Mouse (Mus musculus): ENCODE results near the gene Hdgfl2. TPM values are rescaled to one million over a fixed set of nuclear protein-coding genes. Genes with fewer than 3 reads are reported as not detected.

Hdgfl2 gene
- total and polyA plus RNA-seq, 3 experiments, result 31.1 to 174 (median 76.0) TPM

DNA sequence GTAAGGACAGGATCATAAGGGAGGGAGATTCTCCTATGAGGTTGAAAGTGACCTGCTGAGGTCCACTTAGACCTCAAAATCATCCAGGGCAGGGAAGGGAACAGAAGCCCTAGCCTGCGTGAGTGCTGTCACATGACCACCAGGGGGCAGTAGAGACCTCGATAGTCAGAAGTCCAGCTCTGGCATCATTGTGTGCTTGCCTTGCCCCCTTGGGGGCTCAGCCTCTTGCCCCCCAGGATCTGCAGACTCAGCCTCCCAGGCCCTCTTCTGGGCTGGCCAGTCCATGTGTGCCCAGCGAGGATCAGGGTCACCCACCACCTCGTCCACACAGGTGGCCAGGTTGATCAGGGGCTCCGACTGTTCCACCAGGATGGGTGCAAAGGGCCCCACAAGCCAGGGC lies 32.4 kb downstream of the Hdgfl2 start:
- Histone ChIP-seq H3K9me3 (replicated peaks) (no peaks in the 10 kb centered on the region), H3K4me3 (ENCODE audit: low read depth, low read length) (no peak overlapping the region), H3K4me1 (ENCODE audit: insufficient read depth, low read depth, low read length) (peaks cover 3% of the 10 kb centered on the region; the same call in 1 of the 2 replicates), H3K36me3 (replicated peaks) (peaks cover 50% of the 10 kb centered on the region), H3K27me3 (ENCODE audit: insufficient read depth, low read length) (peaks cover 17% of the 10 kb centered on the region; the same call in 1 of the 2 replicates)
- TF ChIP-seq GATA1 (IDR thresholded peaks at IDR 0.05; ENCODE audit: borderline replicate concordance, low read length) (no peak), CTCF (IDR thresholded peaks at IDR 0.05; ENCODE audit: low read depth, low read length) (peak; percentile 94), GATA2 (IDR thresholded peaks at IDR 0.05; ENCODE audit: borderline replicate concordance, low read depth, low read length) (no peak), POLR2AphosphoS5 (IDR thresholded peaks at IDR 0.05; ENCODE audit: insufficient replicate concordance, low read depth, low read length) (no peak), TAL1 (conservative IDR thresholded peaks at IDR 0.05; ENCODE audit: low read depth, low read length) (no peak)
- ATAC-seq (ENCODE audit: extremely low read depth, insufficient number of reproducible peaks, low FRiP score, poor library complexity, severe bottlenecking) (peak; percentile 45; the same call in 1 of the 2 replicates), DNase-seq (ENCODE audit: low spot score) (peak; percentile 74)

DNA sequence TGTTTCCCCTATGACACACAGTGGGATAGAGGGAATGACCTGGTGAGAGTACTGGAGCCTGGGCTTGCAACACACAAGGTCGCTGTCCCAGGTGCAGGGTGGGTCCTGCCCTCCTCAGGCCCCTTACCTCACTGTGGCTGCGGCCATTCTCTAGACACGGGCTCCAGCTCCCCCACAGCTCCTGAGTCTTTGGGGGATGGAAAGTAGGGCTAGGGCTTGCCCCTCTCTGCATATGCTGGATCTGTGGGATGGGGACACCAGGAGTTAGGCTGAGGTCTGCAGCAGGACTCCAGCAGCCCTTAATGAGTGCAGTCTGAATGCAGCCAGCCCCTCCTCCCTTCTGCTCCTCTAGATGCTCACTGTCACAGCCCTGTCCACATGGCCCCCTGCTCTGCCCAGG lies 33.3 kb downstream of the Hdgfl2 start:
- TF ChIP-seq POLR2AphosphoS5 (IDR thresholded peaks at IDR 0.05; ENCODE audit: insufficient replicate concordance, low read depth, low read length) (no peak), TAL1 (conservative IDR thresholded peaks at IDR 0.05; ENCODE audit: low read depth, low read length) (no peak), GATA1 (IDR thresholded peaks at IDR 0.05; ENCODE audit: borderline replicate concordance, low read length) (no peak), CTCF (IDR thresholded peaks at IDR 0.05; ENCODE audit: low read depth, low read length) (no peak), GATA2 (IDR thresholded peaks at IDR 0.05; ENCODE audit: borderline replicate concordance, low read depth, low read length) (no peak)
- no peaks in the 10 kb centered on the region for H3K9me3 ChIP-seq (replicated peaks)
- peaks cover 9% of the 10 kb centered on the region; the same call in 1 of the 2 replicates for H3K4me1 ChIP-seq (ENCODE audit: insufficient read depth, low read depth, low read length)
- peaks cover 41% of the 10 kb centered on the region for H3K36me3 ChIP-seq (replicated peaks)
- ATAC-seq (ENCODE audit: extremely low read depth, insufficient number of reproducible peaks, low FRiP score, poor library complexity, severe bottlenecking), result no peak
- H3K4me3 ChIP-seq (ENCODE audit: low read depth, low read length), result no peak overlapping the region
- peaks cover 24% of the 10 kb centered on the region; the same call in 1 of the 2 replicates for H3K27me3 ChIP-seq (ENCODE audit: insufficient read depth, low read length)
- no peak for DNase-seq (ENCODE audit: low spot score)

DNA sequence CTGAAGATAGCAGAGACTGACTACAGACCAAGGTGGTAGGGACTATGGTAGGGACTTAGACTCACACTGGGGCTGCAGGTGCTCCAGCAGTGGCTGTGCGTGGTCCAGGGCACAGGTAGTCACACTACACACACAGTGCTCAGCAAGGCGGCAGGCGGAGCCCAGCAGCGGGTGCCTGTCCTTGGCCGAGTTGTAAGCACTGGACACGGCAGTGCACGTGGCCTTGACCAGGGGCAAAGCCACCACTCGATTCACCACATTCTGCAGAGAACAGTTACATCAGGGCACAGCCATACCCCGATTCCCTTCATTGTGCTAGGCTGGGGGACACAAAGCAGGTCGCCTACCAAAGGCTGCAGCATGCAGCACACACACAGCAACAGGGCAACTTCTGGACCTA lies 36.8 kb downstream of the Hdgfl2 start:
- no peak for ATAC-seq (ENCODE audit: extremely low read depth, insufficient number of reproducible peaks, low FRiP score, poor library complexity, severe bottlenecking)
- peaks cover 6% of the 10 kb centered on the region; the same call in 1 of the 2 replicates for H3K4me1 ChIP-seq (ENCODE audit: insufficient read depth, low read depth, low read length)
- H3K27me3 ChIP-seq (ENCODE audit: insufficient read depth, low read length), result peaks cover 44% of the 10 kb centered on the region
- no peak for DNase-seq (ENCODE audit: low spot score)
- H3K4me3 ChIP-seq (ENCODE audit: low read depth, low read length), result no peak overlapping the region
- peaks cover 14% of the 10 kb centered on the region for H3K36me3 ChIP-seq (replicated peaks)
- TF ChIP-seq GATA2 (IDR thresholded peaks at IDR 0.05; ENCODE audit: borderline replicate concordance, low read depth, low read length) (no peak), GATA1 (IDR thresholded peaks at IDR 0.05; ENCODE audit: borderline replicate concordance, low read length) (no peak)
- no peaks in the 10 kb centered on the region for H3K9me3 ChIP-seq (replicated peaks)

DNA sequence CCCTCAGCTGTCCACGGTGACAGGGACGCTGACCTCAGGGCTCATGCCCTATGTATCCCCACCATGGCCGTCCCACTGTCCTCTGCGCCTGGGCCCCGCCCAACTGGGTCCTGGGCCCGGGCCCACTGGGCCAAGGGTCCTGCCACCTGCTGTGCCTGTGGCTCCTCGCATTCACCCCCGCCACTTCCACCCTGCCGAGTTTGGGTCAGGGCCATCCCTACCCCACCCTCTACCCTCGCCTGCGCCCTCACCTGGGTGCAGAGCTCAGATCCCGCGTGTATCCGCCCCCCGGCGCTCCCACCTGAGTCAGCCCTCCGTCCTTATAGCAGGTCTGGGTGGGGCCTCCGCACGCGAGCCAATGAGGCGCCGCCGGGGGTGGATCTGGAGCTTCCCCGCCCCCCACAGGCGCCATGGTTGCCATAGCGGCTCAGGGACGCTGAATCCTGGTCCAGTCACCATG lies 37.8 kb downstream of the Hdgfl2 start, which contains the start of gene Plin5:
TSS of gene Plin5 (minus strand) at position 346 of the 460 bp plus-strand sequence.
- ATAC-seq (ENCODE audit: extremely low read depth, insufficient number of reproducible peaks, low FRiP score, poor library complexity, severe bottlenecking) (no peak), DNase-seq (ENCODE audit: low spot score) (no peak)
- no peak for TF ChIP-seq CTCF (IDR thresholded peaks at IDR 0.05; ENCODE audit: low read depth, low read length)
- no peak for TF ChIP-seq GATA1 (IDR thresholded peaks at IDR 0.05; ENCODE audit: borderline replicate concordance, low read length)
- TF ChIP-seq POLR2AphosphoS5 (IDR thresholded peaks at IDR 0.05; ENCODE audit: insufficient replicate concordance, low read depth, low read length), result no peak
- no peak for TF ChIP-seq TAL1 (conservative IDR thresholded peaks at IDR 0.05; ENCODE audit: low read depth, low read length)
- TF ChIP-seq GATA2 (IDR thresholded peaks at IDR 0.05; ENCODE audit: borderline replicate concordance, low read depth, low read length), result no peak
- H3K4me3 ChIP-seq (ENCODE audit: low read depth, low read length), result no peak within 1 kb of the TSS
- peaks cover 6% of the 10 kb centered on the region; the same call in 1 of the 2 replicates for H3K4me1 ChIP-seq (ENCODE audit: insufficient read depth, low read depth, low read length)
- H3K27me3 ChIP-seq (ENCODE audit: insufficient read depth, low read length), result peaks cover 55% of the 10 kb centered on the region
- H3K9me3 ChIP-seq (replicated peaks), result no peaks in the 10 kb centered on the region
- peaks cover 7% of the 10 kb centered on the region for H3K36me3 ChIP-seq (replicated peaks)

DNA sequence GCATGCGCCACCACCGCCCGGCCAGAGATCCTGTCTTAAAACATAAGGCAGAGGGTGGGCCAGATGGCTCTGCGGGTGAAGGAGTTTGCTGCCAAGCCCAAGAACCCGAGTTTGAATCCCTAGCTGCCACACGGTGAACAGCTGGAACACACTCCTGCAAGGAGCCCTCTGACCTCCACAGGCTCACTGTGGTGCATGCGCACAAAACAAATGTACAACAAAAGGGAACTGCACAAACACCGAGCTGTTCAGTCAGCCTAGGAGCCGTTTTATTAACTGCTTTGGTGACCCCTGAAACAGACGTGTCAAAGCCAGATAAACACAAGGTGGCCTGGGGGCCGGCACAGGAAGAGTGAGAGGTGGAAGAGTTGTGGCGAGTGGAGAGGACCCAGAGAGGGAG lies 40.0 kb downstream of the Hdgfl2 start:
- TF ChIP-seq POLR2AphosphoS5 (IDR thresholded peaks at IDR 0.05; ENCODE audit: insufficient replicate concordance, low read depth, low read length) (no peak), CTCF (IDR thresholded peaks at IDR 0.05; ENCODE audit: low read depth, low read length) (no peak), TAL1 (conservative IDR thresholded peaks at IDR 0.05; ENCODE audit: low read depth, low read length) (no peak), GATA1 (IDR thresholded peaks at IDR 0.05; ENCODE audit: borderline replicate concordance, low read length) (no peak), GATA2 (IDR thresholded peaks at IDR 0.05; ENCODE audit: borderline replicate concordance, low read depth, low read length) (no peak)
- ATAC-seq (ENCODE audit: extremely low read depth, insufficient number of reproducible peaks, low FRiP score, poor library complexity, severe bottlenecking) (no peak), DNase-seq (ENCODE audit: low spot score) (no peak)
- Histone ChIP-seq H3K27me3 (ENCODE audit: insufficient read depth, low read length) (peaks cover 64% of the 10 kb centered on the region), H3K36me3 (replicated peaks) (peaks cover 6% of the 10 kb centered on the region), H3K4me3 (ENCODE audit: low read depth, low read length) (no peak overlapping the region), H3K4me1 (ENCODE audit: insufficient read depth, low read depth, low read length) (peaks cover 8% of the 10 kb centered on the region; the same call in 1 of the 2 replicates), H3K9me3 (replicated peaks) (no peaks in the 10 kb centered on the region)

DNA sequence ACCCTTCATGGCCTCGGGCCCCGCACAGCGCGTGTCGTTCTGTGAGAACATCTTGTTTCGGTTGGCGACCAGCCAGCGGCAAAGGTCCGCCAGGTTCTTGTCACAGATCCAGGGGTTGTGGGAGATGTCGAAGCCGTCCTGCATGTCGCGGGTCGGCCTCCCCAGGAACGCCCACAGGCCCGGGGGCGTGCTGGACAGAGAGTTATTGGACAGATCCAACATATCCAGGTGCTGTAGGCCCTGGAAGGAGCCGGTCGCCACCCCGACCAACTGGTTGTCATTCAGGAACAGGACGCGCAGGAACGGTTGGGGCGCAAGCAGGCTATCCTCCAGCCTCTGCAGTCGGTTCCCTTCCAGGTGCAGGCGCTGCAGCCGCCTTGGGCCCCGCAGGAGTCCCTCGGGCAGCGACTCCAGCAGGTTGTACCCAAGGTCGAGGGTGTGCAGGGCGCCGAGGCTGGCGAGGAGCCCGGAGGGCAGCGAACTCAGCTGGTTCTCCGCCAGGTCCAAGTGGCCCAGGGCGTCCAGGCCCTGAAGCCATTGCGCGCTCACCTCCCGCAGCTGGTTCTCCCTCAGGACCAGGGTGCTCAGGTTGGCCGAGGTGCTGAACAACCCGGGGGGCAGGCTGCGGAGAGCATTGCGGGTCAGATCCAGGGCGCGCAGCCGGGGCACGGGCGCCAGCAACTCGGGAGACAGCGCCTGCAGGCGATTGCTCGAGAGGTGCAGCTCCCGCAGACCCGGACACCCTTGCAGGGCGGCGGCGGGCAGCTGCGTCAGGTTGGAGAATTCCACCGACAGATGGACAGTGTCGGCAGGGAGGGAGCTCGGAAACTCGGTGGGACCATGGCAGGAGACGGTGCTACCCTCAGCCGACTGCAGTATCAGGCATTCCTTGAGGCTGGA lies 40.8 kb downstream of the Hdgfl2 start:
- ATAC-seq (ENCODE audit: extremely low read depth, insufficient number of reproducible peaks, low FRiP score, poor library complexity, severe bottlenecking) (no peak), DNase-seq (ENCODE audit: low spot score) (no peak)
- Histone ChIP-seq H3K9me3 (replicated peaks) (no peaks in the 10 kb centered on the region), H3K27me3 (ENCODE audit: insufficient read depth, low read length) (peaks cover 61% of the 10 kb centered on the region), H3K4me1 (ENCODE audit: insufficient read depth, low read depth, low read length) (peaks cover 11% of the 10 kb centered on the region), H3K36me3 (replicated peaks) (peaks cover 10% of the 10 kb centered on the region), H3K4me3 (ENCODE audit: low read depth, low read length) (no peak overlapping the region)
- no peak for TF ChIP-seq TAL1 (conservative IDR thresholded peaks at IDR 0.05; ENCODE audit: low read depth, low read length)
- no peak for TF ChIP-seq CTCF (IDR thresholded peaks at IDR 0.05; ENCODE audit: low read depth, low read length)
- no peak for TF ChIP-seq POLR2AphosphoS5 (IDR thresholded peaks at IDR 0.05; ENCODE audit: insufficient replicate concordance, low read depth, low read length)
- TF ChIP-seq GATA2 (IDR thresholded peaks at IDR 0.05; ENCODE audit: borderline replicate concordance, low read depth, low read length), result no peak
- no peak for TF ChIP-seq GATA1 (IDR thresholded peaks at IDR 0.05; ENCODE audit: borderline replicate concordance, low read length)

All from G1E (cell line).